Mouse (Mus musculus) intestine, embryonic 15.5 days (tissue): ENCODE measurements around the gene Med12l. TPM values are rescaled to one million over a fixed set of nuclear protein-coding genes. Genes with fewer than 3 reads are reported as not detected.
"Not testable (repeated sequence)": the region's sequence is repeated elsewhere in the genome, so short reads cannot be mapped to it uniquely, and the experiment has no call there.

ENCODE experiments used
- ATAC-seq: fragments of 200-750 bp; cut with Nextera tagmentation; 2 replicates; pipeline ENCODE4 v1.8.0; 2017; ENCODE audit warnings: moderate TSS enrichment, moderate library complexity
- H3K27ac ChIP-seq: fragments of 300-500 bp; sonication (generic); 2 replicates; pipeline ENCODE4 v1.5.1; 2015; ENCODE audit warnings: mild to moderate bottlenecking, inconsistent platforms
- H3K27me3 ChIP-seq: fragments of 300-500 bp; sonication (generic); replicated peaks from 2 replicates; pipeline ENCODE4 v1.6.1; 2015; ENCODE audit warnings: inconsistent platforms
- H3K36me3 ChIP-seq: fragments of 300-500 bp; sonication (generic); 2 replicates; pipeline ENCODE4 v1.6.1; 2015; ENCODE audit warnings: inconsistent platforms
- H3K4me1 ChIP-seq: fragments of 300-500 bp; sonication (generic); replicated peaks from 2 replicates; pipeline ENCODE4 v1.6.1; 2015; ENCODE audit warnings: inconsistent platforms
- H3K4me2 ChIP-seq: fragments of 300-500 bp; sonication (generic); replicated peaks from 2 replicates; pipeline ENCODE4 v1.6.1; 2015; ENCODE audit warnings: mild to moderate bottlenecking, inconsistent platforms
- H3K4me3 ChIP-seq: fragments of 300-500 bp; sonication (generic); replicated peaks from 2 replicates; pipeline ENCODE4 v1.5.1; 2015; ENCODE audit warnings: inconsistent platforms
- H3K9ac ChIP-seq: fragments of 300-500 bp; sonication (generic); 2 replicates; pipeline ENCODE4 v1.6.1; 2015; ENCODE audit warnings: inconsistent platforms
- H3K9me3 ChIP-seq: fragments of 300-500 bp; sonication (generic); 2 replicates; pipeline ENCODE4 v1.6.1; 2016; ENCODE audit warnings: inconsistent platforms
- WGBS: fragments of 180-500 bp; shearing (Covaris S2); methylation state at CpG from one replicate; pipeline ENCODE4 v1.1.7; 2015; 5-methylcytosine and 5-hydroxymethylcytosine counted together
- polyA plus RNA-seq: library from polyadenylated mRNA; unstranded; fragments of >200 nt; fragmentation: Nextera tagmentation; extraction: Ambion mirVana; gene quantifications from 2 replicates; pipeline ENCODE4 v1.2.1, GENCODE M21; 2015

Med12l gene
- polyA plus RNA-seq, 1 experiment from 2014 or later, result 1.1 TPM

DNA sequence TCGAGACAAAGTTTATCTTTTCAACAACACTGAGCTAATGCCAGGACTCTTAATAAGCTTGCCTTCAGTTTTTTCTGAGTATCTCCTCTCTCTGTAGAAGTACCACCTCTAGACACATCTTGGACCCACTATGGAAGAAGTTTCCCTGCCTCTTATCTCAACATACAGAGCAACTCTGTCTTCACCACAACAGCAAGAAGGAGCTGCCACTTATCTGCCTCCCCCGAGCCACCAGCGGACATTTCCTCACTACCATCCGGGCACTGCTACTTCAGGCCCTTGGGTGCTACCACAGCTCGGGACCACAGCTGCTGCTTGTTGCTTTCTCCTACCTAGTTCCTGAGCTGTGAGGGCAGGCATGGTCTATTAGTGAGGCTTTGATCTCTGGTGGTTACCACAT lies 127.6 kb downstream of the Med12l start:
- no peaks in the 10 kb centered on the region for H3K4me1 ChIP-seq
- H3K27ac ChIP-seq, result no peak overlapping the region
- H3K9ac ChIP-seq, result no peak overlapping the region
- no peak overlapping the region for H3K4me3 ChIP-seq
- WGBS, result 80% methylated on average over 5 of the region's 5 CpGs
- ATAC-seq, result no peak
- no peak overlapping the region for H3K4me2 ChIP-seq
- no peaks in the 10 kb centered on the region for H3K36me3 ChIP-seq
- H3K27me3 ChIP-seq, result no peaks in the 10 kb centered on the region
- H3K9me3 ChIP-seq, result no peaks in the 10 kb centered on the region

- H3K4me1 ChIP-seq, result no peaks in the 10 kb centered on the region
- no peaks in the 10 kb centered on the region for H3K9me3 ChIP-seq
- H3K27me3 ChIP-seq, result no peaks in the 10 kb centered on the region
- no peaks in the 10 kb centered on the region for H3K36me3 ChIP-seq
- H3K9ac ChIP-seq, result no peak overlapping the region
- H3K4me3 ChIP-seq, result no peak overlapping the region
- H3K27ac ChIP-seq, result no peak overlapping the region
- H3K4me2 ChIP-seq, result no peak overlapping the region
- WGBS, result 67% methylated on average over 5 of the region's 5 CpGs
- ATAC-seq, result no peak
These were observed 130.5 kb downstream of the Med12l start for GRCm38 (mm10) chr3:59135911-59136653.

- WGBS, result 72% methylated on average over 12 of the region's 12 CpGs
- Histone ChIP-seq H3K27ac (no peak overlapping the region), H3K4me3 (no peak overlapping the region), H3K36me3 (no peaks in the 10 kb centered on the region), H3K27me3 (no peaks in the 10 kb centered on the region), H3K9me3 (no peaks in the 10 kb centered on the region), H3K9ac (no peak overlapping the region), H3K4me2 (no peak overlapping the region), H3K4me1 (no peaks in the 10 kb centered on the region)
- no peak for ATAC-seq
These were observed 133.4 kb downstream of the Med12l start for GRCm38 (mm10) chr3:59138946-59139468.

DNA sequence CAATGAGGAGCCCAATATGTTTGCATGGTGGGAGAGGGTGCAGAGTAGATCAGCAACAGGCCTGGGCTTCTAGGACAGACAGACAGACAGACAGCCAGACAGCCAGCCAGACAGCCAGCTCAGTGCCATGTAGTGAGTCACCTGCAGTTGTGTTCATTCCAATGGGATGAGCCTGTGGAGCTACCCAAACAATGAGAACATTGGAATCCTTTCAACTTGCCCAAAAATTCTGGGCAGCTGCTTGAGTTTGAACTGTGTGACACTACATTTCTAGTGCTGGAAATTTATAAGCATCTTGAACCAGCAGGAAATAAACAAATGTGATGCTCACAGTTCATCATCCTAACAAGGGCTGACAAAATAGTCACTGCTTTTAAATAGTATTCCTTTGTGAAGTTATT lies 134.0 kb downstream of the Med12l start:
- Histone ChIP-seq H3K36me3 (no peaks in the 10 kb centered on the region), H3K27ac (no peak overlapping the region), H3K4me3 (no peak overlapping the region), H3K4me1 (no peaks in the 10 kb centered on the region), H3K9ac (no peak overlapping the region), H3K9me3 (no peaks in the 10 kb centered on the region), H3K27me3 (no peaks in the 10 kb centered on the region), H3K4me2 (no peak overlapping the region)
- ATAC-seq, result peak; percentile 28; the same call in 1 of the 2 replicates

DNA sequence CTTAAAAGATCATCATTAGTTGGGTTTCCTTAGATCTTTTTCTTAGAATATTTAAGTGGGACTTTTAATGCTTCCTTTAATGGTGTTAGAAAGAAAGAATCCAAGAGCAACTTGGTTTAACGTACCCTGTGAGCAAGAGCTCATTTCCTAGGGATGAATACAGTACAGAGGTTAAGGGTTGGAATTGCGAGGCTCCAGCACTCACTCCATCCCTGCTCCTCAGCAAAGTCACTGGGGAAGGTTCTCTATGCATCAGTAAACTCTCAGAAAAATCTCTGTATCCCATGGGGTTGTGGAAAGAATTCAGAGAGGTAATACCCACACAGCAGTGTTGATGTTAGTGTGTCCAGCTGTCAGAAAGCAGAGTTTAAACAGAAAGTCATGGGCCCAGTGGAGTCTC lies 134.5 kb downstream of the Med12l start:
- H3K9me3 ChIP-seq, result no peaks in the 10 kb centered on the region
- H3K4me2 ChIP-seq, result no peak overlapping the region
- no peak overlapping the region for H3K4me3 ChIP-seq
- H3K27me3 ChIP-seq, result no peaks in the 10 kb centered on the region
- H3K27ac ChIP-seq, result no peak overlapping the region
- H3K36me3 ChIP-seq, result no peaks in the 10 kb centered on the region
- ATAC-seq, result no peak
- no peaks in the 10 kb centered on the region for H3K4me1 ChIP-seq
- H3K9ac ChIP-seq, result no peak overlapping the region
- WGBS, result 61% methylated on average over 2 of the region's 2 CpGs

DNA sequence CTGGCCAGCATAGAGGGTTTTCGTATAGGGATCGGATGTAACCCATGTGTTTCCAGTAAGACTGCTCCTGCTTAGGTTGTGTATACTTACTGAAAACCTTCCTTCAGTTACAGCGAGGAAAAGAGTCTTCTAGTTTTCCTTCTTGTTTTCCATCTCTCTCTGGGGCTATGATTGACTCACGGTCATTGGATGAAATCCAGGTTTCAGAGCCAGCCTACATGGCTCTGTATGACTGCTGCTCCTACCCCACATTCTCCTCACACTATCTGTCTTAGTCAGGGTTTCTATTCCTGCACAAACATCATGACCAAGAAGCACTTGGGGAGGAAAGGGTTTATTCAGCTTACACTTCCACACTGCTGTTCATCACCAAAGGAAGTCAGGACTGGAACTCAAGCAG lies 135.3 kb downstream of the Med12l start:
- not testable (repeated sequence) for ATAC-seq, H3K9me3 ChIP-seq, H3K9ac ChIP-seq, H3K4me2 ChIP-seq, H3K4me1 ChIP-seq, H3K36me3 ChIP-seq, H3K27ac ChIP-seq, H3K27me3 ChIP-seq, H3K4me3 ChIP-seq
- WGBS, result 84% methylated on average over 4 of the region's 4 CpGs

GRCm38 (mm10) chr3:59141507-59142305 lies 136.1 kb downstream of the Med12l start:
- Histone ChIP-seq H3K4me2 (no peak overlapping the region), H3K4me3 (no peak overlapping the region), H3K4me1 (no peaks in the 10 kb centered on the region), H3K9ac (no peak overlapping the region), H3K9me3 (no peaks in the 10 kb centered on the region), H3K36me3 (no peaks in the 10 kb centered on the region), H3K27me3 (no peaks in the 10 kb centered on the region), H3K27ac (no peak overlapping the region)
- no peak for ATAC-seq
- 74% methylated on average over 8 of the region's 8 CpGs for WGBS

DNA sequence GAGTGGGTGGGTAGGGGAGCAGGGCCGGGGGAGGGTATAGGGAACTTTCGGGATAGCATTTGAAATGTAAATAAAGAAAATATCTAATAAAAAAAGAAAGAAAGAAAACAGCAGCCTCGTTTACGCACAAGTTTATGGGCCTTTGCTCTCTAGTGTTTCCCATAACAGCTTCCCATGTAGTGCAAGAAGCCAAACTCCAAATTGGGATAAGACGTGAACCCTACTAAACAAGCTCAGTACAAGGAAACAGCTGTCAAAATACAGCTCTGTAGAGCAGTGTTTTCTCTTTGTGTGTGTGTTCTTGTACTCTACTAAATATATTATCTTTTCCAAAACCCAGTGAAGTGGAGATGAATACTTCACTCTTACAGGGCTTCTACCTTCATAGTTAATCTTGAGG lies 139.6 kb downstream of the Med12l start:
- Histone ChIP-seq H3K27ac (no peak overlapping the region), H3K9ac (no peak overlapping the region), H3K4me3 (no peak overlapping the region), H3K27me3 (no peaks in the 10 kb centered on the region), H3K9me3 (no peaks in the 10 kb centered on the region), H3K4me2 (no peak overlapping the region), H3K36me3 (no peaks in the 10 kb centered on the region), H3K4me1 (no peaks in the 10 kb centered on the region)
- WGBS, result 65% methylated on average over 5 of the region's 5 CpGs
- ATAC-seq, result no peak

- no peaks in the 10 kb centered on the region for H3K9me3 ChIP-seq
- H3K4me1 ChIP-seq, result no peaks in the 10 kb centered on the region
- ATAC-seq, result no peak
- H3K27me3 ChIP-seq, result no peaks in the 10 kb centered on the region
- H3K9ac ChIP-seq, result no peak overlapping the region
- H3K27ac ChIP-seq, result no peak overlapping the region
- H3K36me3 ChIP-seq, result no peaks in the 10 kb centered on the region
- no peak overlapping the region for H3K4me2 ChIP-seq
- H3K4me3 ChIP-seq, result no peak overlapping the region
These were observed 144.0 kb downstream of the Med12l start for GRCm38 (mm10) chr3:59149646-59150045.

DNA sequence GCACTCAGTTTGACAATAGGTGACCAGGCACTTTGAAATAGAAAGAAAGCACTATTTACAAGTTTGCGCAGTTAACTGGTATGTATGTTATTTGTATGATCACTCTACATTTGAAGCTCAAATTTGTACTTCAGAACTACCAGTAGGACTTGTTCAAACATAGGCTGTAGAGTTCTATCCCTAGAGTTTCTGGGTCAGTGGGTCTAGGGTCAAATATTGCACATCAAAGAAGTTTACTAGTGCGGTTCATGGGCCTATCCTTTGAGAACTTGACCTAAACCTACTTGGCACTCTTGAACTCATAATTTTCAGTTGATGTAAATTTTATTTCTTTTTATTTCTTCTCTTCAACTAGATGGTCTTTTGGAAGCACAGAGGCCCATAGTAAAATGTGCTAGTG lies 145.0 kb downstream of the Med12l start:
- Histone ChIP-seq H3K27ac (no peak overlapping the region), H3K9me3 (no peaks in the 10 kb centered on the region), H3K27me3 (no peaks in the 10 kb centered on the region), H3K4me1 (no peaks in the 10 kb centered on the region), H3K4me2 (no peak overlapping the region), H3K4me3 (no peak overlapping the region), H3K36me3 (no peaks in the 10 kb centered on the region), H3K9ac (no peak overlapping the region)
- 95% methylated on average over 2 of the region's 2 CpGs for WGBS
- no peak for ATAC-seq

DNA sequence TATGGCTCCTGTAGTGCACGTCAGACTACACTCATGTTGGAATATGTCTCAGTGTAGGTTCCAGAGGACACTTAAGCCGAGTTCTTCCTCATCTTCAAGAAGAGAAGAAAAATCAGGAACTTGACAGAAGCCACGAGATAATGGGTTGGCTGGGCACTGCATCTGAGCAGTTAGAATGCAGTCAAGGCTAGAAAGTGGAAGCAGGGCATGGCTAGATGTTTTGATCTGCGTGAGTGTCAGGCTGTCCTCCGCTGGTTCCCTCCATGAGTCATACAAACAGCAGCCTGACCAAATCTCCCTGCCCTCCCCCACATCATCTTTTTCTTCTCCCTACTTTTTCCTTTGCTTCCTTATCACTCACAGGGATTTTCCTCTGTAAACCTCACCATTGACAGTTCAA lies 147.8 kb downstream of the Med12l start, which contains the start of gene P2ry14:
Gene P2ry14 (minus strand): TSS at position 195 of the 400 bp plus-strand sequence.
- no peaks in the 10 kb centered on the region for H3K27me3 ChIP-seq
- H3K27ac ChIP-seq, result no peak within 1 kb of the TSS
- H3K9me3 ChIP-seq, result no peaks in the 10 kb centered on the region
- H3K4me3 ChIP-seq, result no peak within 1 kb of the TSS
- no peak for ATAC-seq
- no peaks in the 10 kb centered on the region for H3K36me3 ChIP-seq
- H3K4me2 ChIP-seq, result no peak within 1 kb of the TSS
- no peaks in the 10 kb centered on the region for H3K4me1 ChIP-seq
- 77% methylated on average over 5 of the region's 5 CpGs for WGBS
- H3K9ac ChIP-seq, result no peak within 1 kb of the TSS

DNA sequence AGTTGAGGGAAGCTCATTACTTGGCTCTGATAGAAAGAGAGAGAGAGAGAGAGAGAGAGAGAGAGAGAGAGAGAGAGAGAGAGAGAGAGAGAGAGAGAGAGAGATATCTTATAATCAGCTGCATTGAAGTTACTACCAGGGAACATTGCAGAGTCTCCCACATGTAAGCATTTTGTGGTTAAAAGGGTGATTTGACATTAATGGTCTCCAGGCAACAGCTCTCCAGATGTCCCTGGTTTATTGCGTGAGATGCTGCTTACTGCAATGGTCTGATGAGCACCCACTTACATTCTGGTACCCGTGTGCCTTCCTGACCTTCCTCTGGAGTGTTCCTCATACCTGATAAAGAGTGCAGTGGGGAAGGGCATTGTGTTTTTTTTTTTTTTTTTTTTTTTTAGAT lies 149.3 kb downstream of the Med12l start:
- H3K9me3 ChIP-seq, result no peaks in the 10 kb centered on the region
- H3K9ac ChIP-seq, result no peak overlapping the region
- no peaks in the 10 kb centered on the region for H3K4me1 ChIP-seq
- no peak overlapping the region for H3K4me2 ChIP-seq
- no peaks in the 10 kb centered on the region for H3K36me3 ChIP-seq
- no peak overlapping the region for H3K4me3 ChIP-seq
- H3K27ac ChIP-seq, result no peak overlapping the region
- no peak for ATAC-seq
- 82% methylated on average over 2 of the region's 2 CpGs for WGBS
- no peaks in the 10 kb centered on the region for H3K27me3 ChIP-seq

GRCm38 (mm10) chr3:59155404-59155803 lies 149.8 kb downstream of the Med12l start:
- 95% methylated on average over 6 of the region's 6 CpGs for WGBS
- Histone ChIP-seq H3K27me3 (no peaks in the 10 kb centered on the region), H3K9me3 (no peaks in the 10 kb centered on the region), H3K4me1 (no peaks in the 10 kb centered on the region), H3K4me2 (no peak overlapping the region), H3K9ac (no peak overlapping the region), H3K36me3 (no peaks in the 10 kb centered on the region), H3K4me3 (no peak overlapping the region), H3K27ac (no peak overlapping the region)
- ATAC-seq, result no peak
